Mouse (Mus musculus) olfactory bulb, adult 2 months (tissue): ENCODE measurements around the gene Ak2.

ENCODE experiments used
- CTCF ChIP-seq: fragments of 200-500 bp; IDR thresholded peaks from 2 replicates; pipeline ENCODE4 v1.5.1; 2012; ENCODE audit warnings: low read depth, mild to moderate bottlenecking, low read length, moderate library complexity; ENCODE audit not compliant: insufficient read depth
- POLR2A ChIP-seq: fragments of 200-500 bp; IDR thresholded peaks from 2 replicates; pipeline ENCODE4 v1.6.1; 2012; ENCODE audit warnings: mild to moderate bottlenecking, low read depth, low read length, moderate library complexity; ENCODE audit not compliant: insufficient read depth

DNA sequence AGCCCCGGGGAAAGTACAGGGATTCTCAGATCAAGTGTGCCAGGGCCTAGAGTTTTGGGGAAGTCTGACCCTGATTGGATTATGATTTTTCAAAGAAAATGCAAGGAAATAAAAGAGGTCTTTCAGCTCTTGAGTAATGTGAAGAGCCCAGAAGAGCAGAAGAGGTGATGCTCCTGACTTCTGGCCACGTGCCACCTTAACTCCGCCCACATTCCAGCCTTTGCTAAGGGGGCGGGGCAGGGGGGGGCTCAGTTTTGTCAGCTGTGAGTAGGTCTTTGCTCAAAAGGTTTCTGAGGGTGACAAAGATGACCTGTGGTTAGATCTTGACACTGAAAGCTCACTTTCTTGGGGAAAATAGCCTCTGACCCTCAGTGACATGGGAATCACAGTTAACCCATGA is 24.6 kb downstream of the Ak2 start:
- TF ChIP-seq CTCF (no peak), POLR2A (no peak)
